Mouse (Mus musculus): ENCODE data around the gene Dab2ip. TPM values are rescaled to one million over a fixed set of nuclear protein-coding genes. Genes with fewer than 3 reads are reported as not detected.

Dab2ip gene
- polyA plus RNA-seq, 1 experiment from 2014 or later, result 48.1 TPM

- no peaks in the 10 kb centered on the region for H3K9me3 ChIP-seq (ENCODE audit: control insufficient read depth, low read length)
- ATAC-seq (ENCODE audit: low FRiP score, low TSS enrichment) (no peak), DNase-seq (ENCODE audit: low spot score) (no peak)
- H3K4me1 ChIP-seq (replicated peaks; ENCODE audit: control insufficient read depth, insufficient read depth), result peaks cover 16% of the 10 kb centered on the region
- H3K27me3 ChIP-seq (ENCODE audit: control insufficient read depth, insufficient read depth, low read length), result no peaks in the 10 kb centered on the region
- H3K4me3 ChIP-seq (ENCODE audit: low read depth, low read length), result peak overlapping the region; percentile 69
- WGBS, result 34% methylated on average over 4 of the region's 4 CpGs
- peak overlapping the region; percentile 98 for H3K4me2 ChIP-seq (replicated peaks; ENCODE audit: low read depth)
- TF ChIP-seq EP300 (optimal IDR thresholded peaks at IDR 0.05) (no peak), CTCF (IDR thresholded peaks at IDR 0.05; ENCODE audit: low read depth) (no peak)
- no peak overlapping the region for H3K27ac ChIP-seq (replicated peaks)
- peak overlapping the region; percentile 80; the same call in 1 of the 2 replicates for H3K9ac ChIP-seq (ENCODE audit: low read length)
- no peaks in the 10 kb centered on the region for H3K36me3 ChIP-seq (ENCODE audit: control insufficient read depth, insufficient read depth, low read length)
These were observed 65.0 kb downstream of the Dab2ip start for GRCm38 (mm10) chr2:35623104-35623377.

- Histone ChIP-seq H3K27ac (replicated peaks) (peak overlapping the region; percentile 10; the same call in 1 of the 2 replicates), H3K9ac (ENCODE audit: low read length) (peak overlapping the region; percentile 38; the same call in 1 of the 2 replicates), H3K27me3 (ENCODE audit: control insufficient read depth, insufficient read depth, low read length) (no peaks in the 10 kb centered on the region), H3K4me3 (ENCODE audit: low read depth, low read length) (0 out of 2 replicates have a peak overlapping the region, but pooled peaks have one; percentile 69), H3K4me2 (replicated peaks; ENCODE audit: low read depth) (peak overlapping the region; percentile 98), H3K4me1 (replicated peaks; ENCODE audit: control insufficient read depth, insufficient read depth) (peaks cover 16% of the 10 kb centered on the region), H3K36me3 (ENCODE audit: control insufficient read depth, insufficient read depth, low read length) (no peaks in the 10 kb centered on the region), H3K9me3 (ENCODE audit: control insufficient read depth, low read length) (no peaks in the 10 kb centered on the region)
- DNase-seq (ENCODE audit: low spot score), result no peak
- no peak for TF ChIP-seq CTCF (IDR thresholded peaks at IDR 0.05; ENCODE audit: low read depth)
- TF ChIP-seq EP300 (optimal IDR thresholded peaks at IDR 0.05), result no peak
- no peak for ATAC-seq (ENCODE audit: low FRiP score, low TSS enrichment)
- WGBS, result 33% methylated on average over 12 of the region's 12 CpGs
These were observed 65.5 kb downstream of the Dab2ip start for GRCm38 (mm10) chr2:35623431-35624148.

GRCm38 (mm10) chr2:35624380-35625006, 66.4 kb downstream of the Dab2ip start:
- DNase-seq (ENCODE audit: low spot score) (no peak), ATAC-seq (ENCODE audit: low FRiP score, low TSS enrichment) (no peak)
- no peaks in the 10 kb centered on the region for H3K9me3 ChIP-seq (ENCODE audit: control insufficient read depth, low read length)
- WGBS, result 67% methylated on average over 5 of the region's 5 CpGs
- peak; percentile 35 for TF ChIP-seq CTCF (IDR thresholded peaks at IDR 0.05; ENCODE audit: low read depth)
- no peak for TF ChIP-seq EP300 (optimal IDR thresholded peaks at IDR 0.05)
- no peak overlapping the region for H3K4me2 ChIP-seq (replicated peaks; ENCODE audit: low read depth)
- H3K27me3 ChIP-seq (ENCODE audit: control insufficient read depth, insufficient read depth, low read length), result no peaks in the 10 kb centered on the region
- peaks cover 16% of the 10 kb centered on the region for H3K4me1 ChIP-seq (replicated peaks; ENCODE audit: control insufficient read depth, insufficient read depth)
- no peaks in the 10 kb centered on the region for H3K36me3 ChIP-seq (ENCODE audit: control insufficient read depth, insufficient read depth, low read length)
- H3K9ac ChIP-seq (ENCODE audit: low read length), result no peak overlapping the region
- H3K27ac ChIP-seq (replicated peaks), result no peak overlapping the region
- no peak overlapping the region for H3K4me3 ChIP-seq (ENCODE audit: low read depth, low read length)

GRCm38 (mm10) chr2:35625007-35625380, 66.9 kb downstream of the Dab2ip start:
- Histone ChIP-seq H3K9ac (ENCODE audit: low read length) (no peak overlapping the region), H3K36me3 (ENCODE audit: control insufficient read depth, insufficient read depth, low read length) (no peaks in the 10 kb centered on the region), H3K9me3 (ENCODE audit: control insufficient read depth, low read length) (no peaks in the 10 kb centered on the region), H3K4me3 (ENCODE audit: low read depth, low read length) (no peak overlapping the region), H3K4me1 (replicated peaks; ENCODE audit: control insufficient read depth, insufficient read depth) (peaks cover 16% of the 10 kb centered on the region), H3K27ac (replicated peaks) (no peak overlapping the region), H3K27me3 (ENCODE audit: control insufficient read depth, insufficient read depth, low read length) (no peaks in the 10 kb centered on the region), H3K4me2 (replicated peaks; ENCODE audit: low read depth) (no peak overlapping the region)
- ATAC-seq (ENCODE audit: low FRiP score, low TSS enrichment) (no peak), DNase-seq (ENCODE audit: low spot score) (no peak)
- no peak for TF ChIP-seq CTCF (IDR thresholded peaks at IDR 0.05; ENCODE audit: low read depth)
- TF ChIP-seq EP300 (optimal IDR thresholded peaks at IDR 0.05), result no peak
- WGBS, result 81% methylated on average over 6 of the region's 6 CpGs

- H3K9me3 ChIP-seq (ENCODE audit: control insufficient read depth, low read length), result no peaks in the 10 kb centered on the region
- H3K27me3 ChIP-seq (ENCODE audit: control insufficient read depth, insufficient read depth, low read length), result no peaks in the 10 kb centered on the region
- ATAC-seq (ENCODE audit: low FRiP score, low TSS enrichment) (no peak), DNase-seq (ENCODE audit: low spot score) (no peak)
- no peak overlapping the region for H3K27ac ChIP-seq (replicated peaks)
- 81% methylated on average over 6 of the region's 6 CpGs for WGBS
- no peaks in the 10 kb centered on the region for H3K36me3 ChIP-seq (ENCODE audit: control insufficient read depth, insufficient read depth, low read length)
- no peak overlapping the region for H3K4me2 ChIP-seq (replicated peaks; ENCODE audit: low read depth)
- H3K4me3 ChIP-seq (ENCODE audit: low read depth, low read length), result no peak overlapping the region
- no peak overlapping the region for H3K9ac ChIP-seq (ENCODE audit: low read length)
- no peak for TF ChIP-seq EP300 (optimal IDR thresholded peaks at IDR 0.05)
- TF ChIP-seq CTCF (IDR thresholded peaks at IDR 0.05; ENCODE audit: low read depth), result no peak
- H3K4me1 ChIP-seq (replicated peaks; ENCODE audit: control insufficient read depth, insufficient read depth), result peaks cover 16% of the 10 kb centered on the region
These were observed 67.5 kb downstream of the Dab2ip start for GRCm38 (mm10) chr2:35625526-35625925.

GRCm38 (mm10) chr2:35626181-35626727, 68.2 kb downstream of the Dab2ip start:
- ATAC-seq (ENCODE audit: low FRiP score, low TSS enrichment), result no peak
- Histone ChIP-seq H3K9ac (ENCODE audit: low read length) (no peak overlapping the region), H3K4me3 (ENCODE audit: low read depth, low read length) (no peak overlapping the region), H3K4me1 (replicated peaks; ENCODE audit: control insufficient read depth, insufficient read depth) (peaks cover 16% of the 10 kb centered on the region), H3K4me2 (replicated peaks; ENCODE audit: low read depth) (no peak overlapping the region), H3K27me3 (ENCODE audit: control insufficient read depth, insufficient read depth, low read length) (no peaks in the 10 kb centered on the region), H3K27ac (replicated peaks) (no peak overlapping the region; the same call in 1 of the 2 replicates), H3K36me3 (ENCODE audit: control insufficient read depth, insufficient read depth, low read length) (no peaks in the 10 kb centered on the region), H3K9me3 (ENCODE audit: control insufficient read depth, low read length) (no peaks in the 10 kb centered on the region)
- 74% methylated on average over 9 of the region's 9 CpGs for WGBS
- no peak for DNase-seq (ENCODE audit: low spot score)
- no peak for TF ChIP-seq CTCF (IDR thresholded peaks at IDR 0.05; ENCODE audit: low read depth)
- TF ChIP-seq EP300 (optimal IDR thresholded peaks at IDR 0.05), result no peak
